Mouse (Mus musculus) MEL (cell line): ENCODE measurements around the gene Irf1. TPM values are rescaled to one million over a fixed set of nuclear protein-coding genes. Genes with fewer than 3 reads are reported as not detected.

Experiments used
- DNase-seq: peaks from one replicate; pipeline ENCODE4 v3.0.0; 2011; ENCODE audit warnings: low read depth, low spot score
- H3K27ac ChIP-seq: 2 replicates; pipeline ENCODE4 v1.5.1; 2012; ENCODE audit warnings: low read depth, mild to moderate bottlenecking, control low read depth, low read length, moderate library complexity; ENCODE audit not compliant: control insufficient read depth
- H3K27me3 ChIP-seq, 2 experiments: fragments of 150-350 bp in 1 of 2; sonication (generic) in 1 of 2; 2 replicates each; pipeline ENCODE4 v1.6.1; 2012; ENCODE audit warnings: low read length in 2 of 2, mild to moderate bottlenecking in 2 of 2, improper control_type of control experiment in 1 of 2, moderate library complexity in 1 of 2; ENCODE audit not compliant: insufficient read depth in 2 of 2, control insufficient read depth in 1 of 2
- H3K36me3 ChIP-seq, 2 experiments: 2 replicates each; pipeline ENCODE4 v1.6.1; 2012 to 2014; ENCODE audit warnings: low read length in 2 of 2, improper control_type of control experiment in 1 of 2, inconsistent platforms in 1 of 2, mild to moderate bottlenecking in 1 of 2; ENCODE audit not compliant: insufficient read depth in 2 of 2, control insufficient read depth in 1 of 2
- H3K4me1 ChIP-seq, 2 experiments: fragments of 150-350 bp in 1 of 2; sonication (generic) in 1 of 2; 2 replicates each; pipeline ENCODE4 v1.6.1; 2012; ENCODE audit warnings: low read length in 2 of 2, improper control_type of control experiment in 1 of 2, mild to moderate bottlenecking in 1 of 2; ENCODE audit not compliant: insufficient read depth in 2 of 2, control insufficient read depth in 1 of 2
- H3K4me3 ChIP-seq, 2 experiments: fragments of 150-350 bp in 1 of 2; sonication (generic) in 1 of 2; 2 replicates each; pipeline ENCODE4 v1.5.1; 2012; ENCODE audit warnings: low read depth in 2 of 2, low read length in 2 of 2, mild to moderate bottlenecking in 2 of 2, moderate library complexity in 2 of 2, control low read depth in 1 of 2, improper control_type of control experiment in 1 of 2; ENCODE audit not compliant: control insufficient read depth in 1 of 2, insufficient read depth in 1 of 2
- H3K79me2 ChIP-seq: 2 replicates; pipeline ENCODE4 v1.6.1; 2012; ENCODE audit warnings: mild to moderate bottlenecking, low read length, moderate library complexity; ENCODE audit not compliant: control insufficient read depth, poor library complexity, insufficient read depth
- H3K9ac ChIP-seq: 2 replicates; pipeline ENCODE4 v1.6.1; 2012; ENCODE audit warnings: low read depth, mild to moderate bottlenecking, control low read depth, low read length, moderate library complexity; ENCODE audit not compliant: control insufficient read depth, poor library complexity, severe bottlenecking
- H3K9me3 ChIP-seq: fragments of 150-350 bp; sonication (generic); replicated peaks from 2 replicates; pipeline ENCODE4 v1.6.1; 2012; ENCODE audit warnings: mild to moderate bottlenecking, low read length, improper control_type of control experiment, moderate library complexity; ENCODE audit not compliant: insufficient read depth
- CHD2 ChIP-seq: IDR thresholded peaks from 2 replicates; pipeline ENCODE4 v1.6.1; 2011; ENCODE audit warnings: low read length, improper control_type of control experiment
- CTCF ChIP-seq, 3 experiments: IDR thresholded peaks in 2 of 3; conservative IDR thresholded peaks in 1 of 3; 2 replicates each; pipeline ENCODE4 v1.5.1; 2011 to 2012; ENCODE audit warnings: low read length in 3 of 3, low read depth in 2 of 3, mild to moderate bottlenecking in 2 of 3, improper control_type of control experiment in 1 of 3, inconsistent platforms in 1 of 3, mixed read lengths in 1 of 3, moderate library complexity in 1 of 3; ENCODE audit not compliant: control insufficient read depth in 1 of 3, insufficient read depth in 1 of 3, poor library complexity in 1 of 3, severe bottlenecking in 1 of 3
- GABPA ChIP-seq: IDR thresholded peaks from 2 replicates; pipeline ENCODE4 v1.6.1; 2012; ENCODE audit warnings: low read depth, mild to moderate bottlenecking, inconsistent platforms, low read length, improper control_type of control experiment, moderate library complexity
- GATA1 ChIP-seq: IDR thresholded peaks from 2 replicates; pipeline ENCODE4 v1.6.1; 2011; ENCODE audit warnings: low read depth, low read length, improper control_type of control experiment
- HCFC1 ChIP-seq: IDR thresholded peaks from 2 replicates; pipeline ENCODE4 v1.6.1; 2012; ENCODE audit warnings: low read depth, mild to moderate bottlenecking, inconsistent platforms, low read length, improper control_type of control experiment, moderate library complexity
- MAFK ChIP-seq: IDR thresholded peaks from 2 replicates; pipeline ENCODE4 v1.6.1; 2011; ENCODE audit warnings: low read depth, mild to moderate bottlenecking, low read length, improper control_type of control experiment, borderline replicate concordance
- MAX ChIP-seq: IDR thresholded peaks from 2 replicates; pipeline ENCODE4 v1.6.1; 2011; ENCODE audit warnings: low read length, improper control_type of control experiment
- MAZ ChIP-seq: IDR thresholded peaks from 2 replicates; pipeline ENCODE4 v1.6.1; 2012; ENCODE audit warnings: low read depth, mild to moderate bottlenecking, inconsistent platforms, low read length, improper control_type of control experiment
- MXI1 ChIP-seq: IDR thresholded peaks from 2 replicates; pipeline ENCODE4 v1.6.1; 2011; ENCODE audit warnings: mild to moderate bottlenecking, low read depth, low read length, improper control_type of control experiment
- NELFE ChIP-seq: IDR thresholded peaks from 2 replicates; pipeline ENCODE4 v1.6.1; 2011; ENCODE audit warnings: low read depth, low read length, improper control_type of control experiment
- NRF1 ChIP-seq: IDR thresholded peaks from 2 replicates; pipeline ENCODE4 v1.6.1; 2014; ENCODE audit warnings: low read depth, mild to moderate bottlenecking, inconsistent platforms, low read length, improper control_type of control experiment, moderate library complexity; ENCODE audit not compliant: poor library complexity, insufficient read depth, severe bottlenecking
- POLR2AphosphoS2 ChIP-seq: IDR thresholded peaks from 2 replicates; pipeline ENCODE4 v1.6.1; 2011; ENCODE audit warnings: low read length, improper control_type of control experiment
- RAD21 ChIP-seq: IDR thresholded peaks from 2 replicates; pipeline ENCODE4 v1.6.1; 2011; ENCODE audit warnings: mild to moderate bottlenecking, low read depth, low read length, improper control_type of control experiment
- RCOR1 ChIP-seq: IDR thresholded peaks from 2 replicates; pipeline ENCODE4 v1.6.1; 2012; ENCODE audit warnings: low read depth, mild to moderate bottlenecking, inconsistent platforms, low read length, improper control_type of control experiment
- SIN3A ChIP-seq: IDR thresholded peaks from 2 replicates; pipeline ENCODE4 v1.6.1; 2012; ENCODE audit warnings: low read length, improper control_type of control experiment, inconsistent platforms
- SMC3 ChIP-seq: IDR thresholded peaks from 2 replicates; pipeline ENCODE4 v1.6.1; 2011; ENCODE audit warnings: low read depth, low read length, improper control_type of control experiment
- TAL1 ChIP-seq: IDR thresholded peaks from 2 replicates; pipeline ENCODE4 v1.6.1; 2012; ENCODE audit warnings: mild to moderate bottlenecking, inconsistent platforms, low read length, moderate library complexity, mixed read lengths
- TBP ChIP-seq: IDR thresholded peaks from 2 replicates; pipeline ENCODE4 v1.8.0; 2011; ENCODE audit warnings: low read depth, low read length, improper control_type of control experiment
- UBTF ChIP-seq: IDR thresholded peaks from 2 replicates; pipeline ENCODE4 v1.6.1; 2012; ENCODE audit warnings: low read depth, mild to moderate bottlenecking, inconsistent platforms, low read length, improper control_type of control experiment, moderate library complexity, borderline replicate concordance; ENCODE audit not compliant: insufficient read depth
- ZC3H11A ChIP-seq: IDR thresholded peaks from 2 replicates; pipeline ENCODE4 v1.6.1; 2012; ENCODE audit warnings: low read depth, mild to moderate bottlenecking, inconsistent platforms, low read length, improper control_type of control experiment
- ZNF384 ChIP-seq: IDR thresholded peaks from 2 replicates; pipeline ENCODE4 v1.6.1; 2012; ENCODE audit warnings: low read depth, mild to moderate bottlenecking, inconsistent platforms, low read length, improper control_type of control experiment
- polyA plus RNA-seq, 2 experiments: library from polyadenylated mRNA; stranded (reverse) in 1 of 2; unstranded in 1 of 2; fragments of >175 nt in 1 of 2; fragments of >200 nt in 1 of 2; gene quantifications; 2 replicates each; pipeline versions ENCODE4 v1.2.1 to v1.2.4; 2012; ENCODE audit warnings: low replicate concordance in 2 of 2, low read depth in 1 of 2; ENCODE audit not compliant: insufficient read length in 2 of 2, insufficient read depth in 1 of 2, missing spikeins in 1 of 2
- total RNA-seq: library from RNA; depleted of rRNA; stranded (reverse); fragments of 300-350 nt; gene quantifications from 2 replicates; pipeline ENCODE4 v1.2.3, GENCODE M21; 2012

Gene Irf1
- total and polyA plus RNA-seq, 3 experiments: 0.73 to 1.9 TPM; not detected in 1

DNA sequence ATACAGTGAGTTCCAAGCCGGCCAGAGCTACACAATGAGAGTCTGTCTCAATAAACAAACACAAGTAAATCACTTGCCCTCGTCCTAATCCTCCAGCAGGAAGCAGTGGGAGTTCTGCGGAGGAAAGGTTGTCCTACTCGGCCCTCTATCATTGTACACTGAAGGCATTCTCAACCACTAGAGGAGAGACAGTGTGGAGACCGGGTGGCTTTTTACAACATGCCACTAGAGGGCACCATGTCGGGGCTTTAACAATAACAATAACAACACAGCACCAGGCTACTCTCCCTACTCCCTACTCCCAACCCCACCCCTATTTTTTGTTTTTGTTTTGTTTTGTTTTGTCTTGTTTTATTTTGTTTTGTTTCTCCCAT is 32.3 kb upstream of the Irf1 start (continued):
- TF ChIP-seq NELFE (no peak), RCOR1 (no peak), SIN3A (no peak; the same call in 1 of the 2 replicates), POLR2AphosphoS2 (no peak), TBP (0 out of 2 replicates have a peak, but pooled peaks have one; percentile 11)

DNA sequence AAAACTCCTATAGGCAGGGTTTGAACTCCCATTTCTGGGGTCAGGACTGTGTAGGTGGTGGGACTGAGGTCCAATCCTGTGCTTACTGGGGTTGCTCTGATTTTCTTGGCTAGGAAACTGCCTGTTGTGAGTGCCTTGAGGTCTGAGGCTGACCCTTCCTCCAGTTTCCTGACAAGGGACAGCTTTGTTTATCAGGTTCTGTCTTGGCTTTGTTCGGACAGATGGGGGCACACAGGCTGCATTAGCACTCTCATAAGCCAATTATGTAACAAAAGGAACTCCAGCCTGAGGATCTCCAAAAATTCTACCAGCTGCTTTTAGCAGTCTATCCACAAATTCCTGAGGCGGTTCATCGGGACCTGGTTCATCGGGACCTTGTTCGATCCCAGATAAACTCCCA is 27.5 kb upstream of the Irf1 start:
- Histone ChIP-seq H3K36me3 (peaks cover 0 to 4% of the 10 kb centered on the region in 2 experiments; a peak in 1 of 4 replicates), H3K4me3 (no peak overlapping the region), H3K79me2 (no peaks in the 10 kb centered on the region), H3K9ac (no peak overlapping the region), H3K9me3 (no peaks in the 10 kb centered on the region), H3K27ac (no peak overlapping the region), H3K27me3 (peaks cover 11 to 32% of the 10 kb centered on the region in 2 experiments), H3K4me1 (peaks cover 0 to 2% of the 10 kb centered on the region in 2 experiments; a peak in 1 of 4 replicates)
- DNase-seq: no peak
- no peak for TF ChIP-seq TBP
- no peak for TF ChIP-seq MXI1
- TF ChIP-seq ZNF384: no peak
- no peak for TF ChIP-seq UBTF
- TF ChIP-seq MAZ: no peak
- TF ChIP-seq CTCF (IDR thresholded peaks at IDR 0.05 in 2 of 3, conservative IDR thresholded peaks at IDR 0.05 in 1 of 3; ENCODE audit: control insufficient read depth in 1 of 3, insufficient read depth in 1 of 3, low read depth in 2 of 3, low read length in 3 of 3, poor library complexity in 1 of 3, severe bottlenecking in 1 of 3): no peak
- no peak for TF ChIP-seq TAL1
- TF ChIP-seq GATA1: no peak
- TF ChIP-seq HCFC1: no peak
- TF ChIP-seq RCOR1: no peak
- no peak for TF ChIP-seq NRF1

DNA sequence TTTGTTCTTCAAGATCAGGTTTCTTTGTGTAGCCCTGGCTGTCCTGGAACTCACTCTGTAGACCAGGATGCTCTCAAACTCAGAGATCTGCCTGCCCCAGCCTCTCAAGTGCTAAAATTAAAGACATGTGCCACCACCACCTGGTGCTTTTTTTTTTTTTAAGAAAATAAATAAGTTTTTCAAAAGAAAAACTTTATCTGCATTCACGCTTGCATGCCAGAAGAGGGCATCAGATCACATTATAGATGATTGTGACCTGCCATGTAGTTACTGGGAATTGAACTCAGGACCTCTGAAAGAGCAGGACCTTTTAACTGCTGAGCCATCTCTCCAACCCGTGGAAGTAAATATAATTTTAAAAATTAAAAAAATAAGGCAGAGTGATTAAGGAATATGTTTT is 24.6 kb upstream of the Irf1 start:
- Histone ChIP-seq H3K9me3 (no peaks in the 10 kb centered on the region), H3K36me3 (no peaks in the 10 kb centered on the region), H3K4me1 (no peaks in the 10 kb centered on the region), H3K9ac (no peak overlapping the region), H3K4me3 (no peak overlapping the region), H3K27me3 (peaks cover 11 to 32% of the 10 kb centered on the region in 2 experiments), H3K27ac (no peak overlapping the region), H3K79me2 (no peaks in the 10 kb centered on the region)
- no peak for TF ChIP-seq NRF1
- TF ChIP-seq MAFK: no peak
- no peak for TF ChIP-seq TAL1
- no peak for TF ChIP-seq MAZ
- no peak for TF ChIP-seq GABPA
- TF ChIP-seq ZNF384: peak; percentile 79
- no peak for TF ChIP-seq MAX
- no peak for TF ChIP-seq CHD2
- peak; percentile 56; the same call in 1 of the 2 replicates for TF ChIP-seq ZC3H11A
- peak; percentile 51 for TF ChIP-seq RAD21
- TF ChIP-seq CTCF (IDR thresholded peaks at IDR 0.05 in 2 of 3, conservative IDR thresholded peaks at IDR 0.05 in 1 of 3; ENCODE audit: control insufficient read depth in 1 of 3, insufficient read depth in 1 of 3, low read depth in 2 of 3, low read length in 3 of 3, poor library complexity in 1 of 3, severe bottlenecking in 1 of 3): peak in 1 of 3 experiments; percentile 55; a peak in 3 of 6 replicates
- peak; percentile 60 for TF ChIP-seq SMC3
- no peak for DNase-seq
